Mouse (Mus musculus): ENCODE measurements around the gene Kptn.

Gene Kptn

GRCm38 (mm10) chr7:16119569-16120261, at the start of gene Kptn:
TSS of gene Kptn (plus strand) at chr7:16119895.
- peak; percentile 75 to 86 for DNase-seq

GRCm38 (mm10) chr7:16070846-16071245, 48.8 kb upstream of the Kptn start:
- DNase-seq = no peak

- DNase-seq = no peak
Measured at GRCm38 (mm10) chr7:16071906-16072305, 47.8 kb upstream of the Kptn start.

- no peak for DNase-seq
Measured at GRCm38 (mm10) chr7:16079947-16080346, 39.7 kb upstream of the Kptn start.

GRCm38 (mm10) chr7:16080581-16080980, 39.1 kb upstream of the Kptn start:
- no peak for DNase-seq

- no peak for DNase-seq
Measured at GRCm38 (mm10) chr7:16083361-16083760, 36.3 kb upstream of the Kptn start.

- DNase-seq = no peak
Measured at GRCm38 (mm10) chr7:16087587-16087986, 32.1 kb upstream of the Kptn start.

- no peak for DNase-seq
Measured at GRCm38 (mm10) chr7:16094592-16094991, 25.1 kb upstream of the Kptn start.

GRCm38 (mm10) chr7:16098021-16099017, 21.4 kb upstream of the Kptn start, which contains the start of gene Napa:
TSS of gene Napa (plus strand) at chr7:16098458.
- peak; percentile 94 to 97 for DNase-seq

GRCm38 (mm10) chr7:16099901-16100300, 19.8 kb upstream of the Kptn start:
- no peak for DNase-seq

- DNase-seq = no peak
Measured at GRCm38 (mm10) chr7:16101081-16101480, 18.6 kb upstream of the Kptn start.

GRCm38 (mm10) chr7:16101726-16102475, 17.8 kb upstream of the Kptn start:
- DNase-seq = no peak

- DNase-seq = no peak
Measured at GRCm38 (mm10) chr7:16102686-16103226, 16.9 kb upstream of the Kptn start.

- DNase-seq = no peak
Measured at GRCm38 (mm10) chr7:16103760-16104159, 15.9 kb upstream of the Kptn start.

GRCm38 (mm10) chr7:16104611-16105388, 14.9 kb upstream of the Kptn start:
- no peak for DNase-seq

- no peak for DNase-seq
Measured at GRCm38 (mm10) chr7:16108886-16109542, 10.7 kb upstream of the Kptn start.

- DNase-seq = no peak
Measured at GRCm38 (mm10) chr7:16110158-16110557, 9.5 kb upstream of the Kptn start.

- DNase-seq = no peak
Measured at GRCm38 (mm10) chr7:16111284-16112090, 8.2 kb upstream of the Kptn start.

GRCm38 (mm10) chr7:16116418-16116817, 3.3 kb upstream of the Kptn start:
- no peak for DNase-seq

GRCm38 (mm10) chr7:16117100-16117499, 2.6 kb upstream of the Kptn start:
- DNase-seq = no peak

- DNase-seq = no peak
Measured at GRCm38 (mm10) chr7:16120262-16120600, 536 bp downstream of the Kptn start.
